Mouse (Mus musculus) ovary, postnatal 36 days (tissue): ENCODE results near the gene Ankrd9.

Experiments used
- DNase-seq: peaks from one replicate; pipeline ENCODE4 v3.0.0; 2022; ENCODE audit warnings: low spot score, mixed read lengths

Gene Ankrd9

GRCm38 (mm10) chr12:110954351-110954991 lies 24.4 kb downstream of the Ankrd9 start:
- no peak for DNase-seq

GRCm38 (mm10) chr12:110953900-110954299 lies 24.9 kb downstream of the Ankrd9 start:
- DNase-seq = no peak

- no peak for DNase-seq
Observed at GRCm38 (mm10) chr12:110953443-110953842, 25.4 kb downstream of the Ankrd9 start.

- DNase-seq = no peak
Observed at GRCm38 (mm10) chr12:110952628-110953385, 26.0 kb downstream of the Ankrd9 start.

- DNase-seq = no peak
Observed at GRCm38 (mm10) chr12:110951236-110951635, 27.6 kb downstream of the Ankrd9 start.

GRCm38 (mm10) chr12:110950151-110950550 lies 28.7 kb downstream of the Ankrd9 start:
- DNase-seq = no peak

GRCm38 (mm10) chr12:110949410-110949809 lies 29.4 kb downstream of the Ankrd9 start:
- no peak for DNase-seq

- DNase-seq = no peak
Observed at GRCm38 (mm10) chr12:110948910-110949201, 30.0 kb downstream of the Ankrd9 start.

GRCm38 (mm10) chr12:110948082-110948909 lies 30.5 kb downstream of the Ankrd9 start:
- DNase-seq = no peak

GRCm38 (mm10) chr12:110946216-110946615 lies 32.6 kb downstream of the Ankrd9 start:
- DNase-seq = no peak

- DNase-seq = no peak
Observed at GRCm38 (mm10) chr12:110940869-110941268, 38.0 kb downstream of the Ankrd9 start.

- no peak for DNase-seq
Observed at GRCm38 (mm10) chr12:110939385-110939784, 39.5 kb downstream of the Ankrd9 start.

GRCm38 (mm10) chr12:110937496-110937895 lies 41.3 kb downstream of the Ankrd9 start:
- no peak for DNase-seq

- DNase-seq = peak; percentile 77
Observed at GRCm38 (mm10) chr12:110935983-110936620, 42.7 kb downstream of the Ankrd9 start.

- DNase-seq = no peak
Observed at GRCm38 (mm10) chr12:110932820-110933219, 46.0 kb downstream of the Ankrd9 start.
